Mouse (Mus musculus) ES-Bruce4 (cell line): Measurements from ENCODE around the gene Irf2. TPM values are rescaled to one million over a fixed set of nuclear protein-coding genes. Genes with fewer than 3 reads are reported as not detected.

ENCODE experiments used
- H3K27ac ChIP-seq: 2 replicates; pipeline ENCODE4 v1.5.1; 2012; ENCODE audit warnings: low read length, inconsistent platforms; ENCODE audit not compliant: insufficient read depth
- H3K27me3 ChIP-seq: 2 replicates; pipeline ENCODE4 v1.6.1; 2012; ENCODE audit warnings: mild to moderate bottlenecking, low read length, inconsistent platforms; ENCODE audit not compliant: control insufficient read depth, poor library complexity, insufficient read depth, severe bottlenecking
- H3K36me3 ChIP-seq: 2 replicates; pipeline ENCODE4 v1.6.1; 2012; ENCODE audit warnings: inconsistent platforms, mild to moderate bottlenecking, low read length, moderate library complexity; ENCODE audit not compliant: control insufficient read depth, poor library complexity, insufficient read depth, severe bottlenecking
- H3K4me1 ChIP-seq: one replicate; pipeline ENCODE4 v1.8.1; 2011; ENCODE audit warnings: low read length; ENCODE audit not compliant: control insufficient read depth, insufficient read depth
- H3K4me3 ChIP-seq: 2 replicates; pipeline ENCODE4 v1.5.1; 2011; ENCODE audit warnings: low read depth, mild to moderate bottlenecking, low read length
- H3K9ac ChIP-seq: 2 replicates; pipeline ENCODE4 v1.6.1; 2012; ENCODE audit warnings: low read depth, mild to moderate bottlenecking, inconsistent platforms; ENCODE audit not compliant: poor library complexity, severe bottlenecking
- H3K9me3 ChIP-seq: replicated peaks from 2 replicates; pipeline ENCODE4 v1.6.1; 2012; ENCODE audit warnings: mild to moderate bottlenecking, low read length, inconsistent platforms; ENCODE audit not compliant: control insufficient read depth, poor library complexity, insufficient read depth, severe bottlenecking
- CTCF ChIP-seq: IDR thresholded peaks from one replicate; pipeline ENCODE4 v1.8.1; 2011; ENCODE audit warnings: low read depth, low read length
- EP300 ChIP-seq: IDR thresholded peaks from 2 replicates; pipeline ENCODE4 v1.6.1; 2011; ENCODE audit warnings: low read depth, low read length; ENCODE audit not compliant: insufficient read depth
- POLR2A ChIP-seq: IDR thresholded peaks from one replicate; pipeline ENCODE4 v1.8.1; 2011; ENCODE audit warnings: low read length; ENCODE audit not compliant: insufficient read depth
- polyA plus RNA-seq: library from polyadenylated mRNA; stranded (reverse); fragments of >200 nt; gene quantifications from 2 replicates; pipeline ENCODE4 v1.2.4, GENCODE M21; 2011; ENCODE audit warnings: low read depth; ENCODE audit not compliant: missing spikeins, insufficient read depth, insufficient read length

Gene Irf2
- polyA plus RNA-seq, 1 experiment: 17.6 TPM

GRCm38 (mm10) chr8:46711496-46711895 is 28.0 kb upstream of the Irf2 start:
- Histone ChIP-seq H3K27ac (no peak overlapping the region), H3K9ac (no peak overlapping the region), H3K4me1 (no peaks in the 10 kb centered on the region), H3K27me3 (no peaks in the 10 kb centered on the region), H3K4me3 (no peak overlapping the region), H3K9me3 (no peaks in the 10 kb centered on the region), H3K36me3 (no peaks in the 10 kb centered on the region)
- no peak for TF ChIP-seq CTCF
- no peak for TF ChIP-seq EP300
- no peak for TF ChIP-seq POLR2A

- TF ChIP-seq EP300 (no peak), CTCF (no peak), POLR2A (no peak)
- Histone ChIP-seq H3K9me3 (no peaks in the 10 kb centered on the region), H3K27me3 (no peaks in the 10 kb centered on the region), H3K27ac (no peak overlapping the region), H3K4me3 (no peak overlapping the region), H3K36me3 (no peaks in the 10 kb centered on the region), H3K9ac (no peak overlapping the region), H3K4me1 (no peaks in the 10 kb centered on the region)
Observed at GRCm38 (mm10) chr8:46713178-46713577, 26.4 kb upstream of the Irf2 start.

- Histone ChIP-seq H3K4me1 (no peaks in the 10 kb centered on the region), H3K27me3 (no peaks in the 10 kb centered on the region), H3K4me3 (no peak overlapping the region), H3K9ac (no peak overlapping the region), H3K36me3 (no peaks in the 10 kb centered on the region), H3K27ac (no peak overlapping the region), H3K9me3 (no peaks in the 10 kb centered on the region)
- TF ChIP-seq EP300 (no peak), POLR2A (no peak), CTCF (no peak)
Observed at GRCm38 (mm10) chr8:46713844-46714243, 25.7 kb upstream of the Irf2 start.

GRCm38 (mm10) chr8:46714400-46714799 is 25.1 kb upstream of the Irf2 start:
- Histone ChIP-seq H3K27me3 (no peaks in the 10 kb centered on the region), H3K36me3 (no peaks in the 10 kb centered on the region), H3K9me3 (no peaks in the 10 kb centered on the region), H3K4me1 (no peaks in the 10 kb centered on the region), H3K27ac (no peak overlapping the region), H3K9ac (no peak overlapping the region), H3K4me3 (no peak overlapping the region)
- TF ChIP-seq POLR2A: no peak
- no peak for TF ChIP-seq CTCF
- TF ChIP-seq EP300: no peak

GRCm38 (mm10) chr8:46716477-46716876 is 23.1 kb upstream of the Irf2 start:
- Histone ChIP-seq H3K4me1 (no peaks in the 10 kb centered on the region), H3K27ac (no peak overlapping the region), H3K36me3 (no peaks in the 10 kb centered on the region), H3K9me3 (no peaks in the 10 kb centered on the region), H3K4me3 (no peak overlapping the region), H3K9ac (no peak overlapping the region), H3K27me3 (no peaks in the 10 kb centered on the region; the same call in 1 of the 2 replicates)
- TF ChIP-seq CTCF (no peak), EP300 (no peak)

- Histone ChIP-seq H3K27ac (no peak overlapping the region), H3K27me3 (no peaks in the 10 kb centered on the region; the same call in 1 of the 2 replicates), H3K9ac (no peak overlapping the region), H3K9me3 (no peaks in the 10 kb centered on the region), H3K4me3 (no peak overlapping the region), H3K36me3 (no peaks in the 10 kb centered on the region), H3K4me1 (no peaks in the 10 kb centered on the region)
- TF ChIP-seq POLR2A: no peak
- TF ChIP-seq EP300: no peak
- no peak for TF ChIP-seq CTCF
Observed at GRCm38 (mm10) chr8:46717170-46717569, 22.4 kb upstream of the Irf2 start.
